Mouse (Mus musculus) frontal cortex, postnatal 36 days (tissue): Measurements from ENCODE around the gene Fbxl8.
"Not testable (repeated sequence)": the region's sequence is repeated elsewhere in the genome, so short reads cannot be mapped to it uniquely, and the experiment has no call there.

Source experiments
- DNase-seq, 2 experiments: peaks; one replicate each; pipeline ENCODE4 v3.0.0; 2022; ENCODE audit warnings: low spot score in 2 of 2

Fbxl8 gene

DNA sequence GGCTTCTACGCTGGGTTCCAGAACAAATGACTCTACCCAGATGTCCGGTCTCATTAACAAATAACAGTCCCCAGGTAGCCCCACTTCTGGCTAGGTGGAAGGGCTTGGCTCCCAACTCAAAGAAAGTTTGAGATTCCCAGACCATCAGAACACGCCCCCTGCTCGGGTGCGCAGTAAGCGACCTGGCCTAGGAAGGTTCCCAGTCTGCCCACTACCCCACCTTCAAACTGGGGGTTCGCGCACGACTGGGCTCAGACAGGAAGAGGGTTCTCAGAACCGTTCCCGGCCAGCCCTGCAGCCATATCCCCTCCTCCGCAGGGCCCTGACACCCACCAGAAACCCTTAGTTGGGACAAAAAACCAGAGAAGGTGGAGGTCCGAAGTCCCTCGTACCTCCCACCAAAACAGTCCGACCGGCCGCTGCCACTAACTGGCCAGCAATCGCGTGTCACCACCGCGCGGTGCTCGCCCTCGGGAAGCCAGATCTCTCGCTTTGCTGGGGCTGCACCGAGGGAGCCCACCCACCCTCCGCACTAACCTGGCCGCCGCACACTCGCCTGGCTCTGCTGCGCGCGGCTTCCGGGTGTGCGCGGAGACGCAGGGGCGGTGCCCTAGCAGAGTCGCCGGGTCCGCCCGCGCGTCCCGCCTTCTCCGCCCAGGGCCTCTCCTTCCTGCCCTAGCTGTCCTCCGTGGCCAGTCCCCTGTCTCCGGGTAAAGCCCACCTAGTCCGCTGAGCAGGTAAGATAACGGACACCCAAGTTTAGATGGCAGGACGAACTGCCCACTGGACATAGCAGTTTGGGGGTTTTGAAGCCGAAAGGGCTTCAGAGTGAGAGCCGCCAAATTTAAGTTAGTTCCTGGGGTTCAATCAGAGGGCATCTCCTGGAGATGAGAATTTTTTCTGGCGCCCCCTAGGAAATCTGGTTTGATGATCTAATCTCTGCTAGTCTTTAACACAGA lies at the start of gene Fbxl8, which contains the start of gene Tradd:
TSS of gene Fbxl8 (plus strand) at position 625 of the 959 bp plus-strand sequence.
TSS of gene Tradd (minus strand) at position 586 of the 959 bp plus-strand sequence.
- DNase-seq, result no peak

DNA sequence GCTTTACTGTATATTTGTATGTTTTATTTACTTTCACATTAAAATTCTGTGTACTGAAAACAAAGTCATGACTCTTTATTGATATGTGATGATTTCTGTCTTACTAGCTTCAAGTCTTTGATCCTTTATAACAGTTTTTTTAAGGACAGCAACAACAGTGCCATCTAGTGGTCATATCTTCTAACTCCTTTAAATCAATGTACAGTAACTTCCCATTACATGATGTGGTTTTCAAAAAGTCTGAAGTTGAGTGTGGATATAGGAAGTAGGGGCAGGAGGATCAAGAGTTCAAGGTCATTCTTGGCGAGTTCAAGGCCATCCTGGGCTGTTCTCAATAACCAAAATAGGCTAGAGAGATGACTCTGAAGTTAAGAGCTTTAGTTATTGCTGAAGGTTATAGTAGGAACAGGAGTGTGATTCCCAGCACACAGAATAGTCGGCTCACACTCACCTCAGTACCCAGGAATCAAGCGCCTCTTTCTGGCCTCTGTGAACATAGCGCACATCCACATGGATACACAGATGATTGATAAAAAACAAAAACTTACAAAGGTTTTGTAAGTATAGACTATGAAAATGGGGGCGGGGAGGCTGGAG lies 46.4 kb upstream of the Fbxl8 start:
- no peak for DNase-seq

GRCm38 (mm10) chr8:105223850-105224249 lies 40.6 kb upstream of the Fbxl8 start:
- DNase-seq, result no peak

DNA sequence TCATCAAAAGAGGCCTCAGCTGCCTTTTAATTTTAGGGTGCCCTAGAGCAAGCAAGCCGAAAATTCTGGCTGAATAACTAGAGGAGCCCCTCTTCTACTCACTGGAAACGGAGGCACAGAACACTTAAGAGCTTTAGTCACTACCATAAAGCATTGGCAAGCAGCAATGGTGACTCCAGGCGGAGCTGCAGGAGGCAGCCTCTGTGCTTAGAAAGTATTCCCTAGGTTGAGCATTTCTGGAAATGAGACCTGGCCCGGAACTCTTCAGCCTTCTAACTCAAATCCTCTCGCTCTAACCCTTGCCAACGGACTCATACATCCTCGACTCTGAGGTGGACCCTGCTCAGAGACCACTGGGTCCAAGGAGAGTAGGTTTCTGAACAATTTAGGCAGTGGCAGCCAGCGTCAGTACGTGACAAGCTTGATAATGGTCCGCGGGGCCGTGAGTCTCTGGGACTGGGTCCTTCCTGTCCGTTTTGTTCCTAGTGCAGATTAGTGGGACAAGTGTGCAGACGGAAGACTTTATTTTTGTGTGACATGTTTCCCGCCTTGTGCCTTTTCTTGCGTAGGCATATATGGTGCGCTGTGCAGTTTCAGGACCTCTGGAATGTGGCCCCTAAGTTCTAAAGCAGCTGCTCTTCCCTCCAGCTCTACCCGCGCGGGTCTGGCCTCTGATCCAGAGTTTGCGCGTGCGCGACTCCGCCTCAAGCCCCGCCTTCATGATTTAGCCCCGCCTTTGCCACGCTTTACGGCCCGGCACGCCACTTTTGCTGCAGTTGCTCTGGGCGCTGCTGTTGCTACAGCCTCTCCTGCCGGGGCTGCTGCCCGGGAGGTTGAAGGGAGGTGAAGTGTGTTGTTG lies 39.8 kb upstream of the Fbxl8 start, which contains the start of gene D230025D16Rik:
TSS of gene D230025D16Rik (plus strand) at position 733 of the 859 bp plus-strand sequence.
- peak; percentile 94 to 95 for DNase-seq

DNA sequence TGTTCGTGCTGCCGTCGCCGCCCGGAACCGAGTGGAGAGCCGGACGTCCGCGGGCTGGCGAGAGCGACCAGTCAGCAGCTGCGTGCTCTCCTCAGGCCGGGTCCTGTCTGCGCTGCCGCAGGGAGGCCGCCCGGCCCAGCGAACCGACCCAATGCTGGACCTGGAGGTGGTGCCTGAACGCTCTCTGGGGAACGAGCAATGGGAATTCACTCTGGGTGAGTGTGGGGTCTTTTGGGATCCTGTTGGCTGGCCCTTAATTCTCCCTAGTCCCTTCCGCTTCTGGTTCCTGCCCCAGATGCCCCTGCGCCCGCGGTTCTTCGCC lies 39.2 kb upstream of the Fbxl8 start:
- DNase-seq, result no peak

- DNase-seq, result no peak
Measured at GRCm38 (mm10) chr8:105225917-105226316, 38.5 kb upstream of the Fbxl8 start.

DNA sequence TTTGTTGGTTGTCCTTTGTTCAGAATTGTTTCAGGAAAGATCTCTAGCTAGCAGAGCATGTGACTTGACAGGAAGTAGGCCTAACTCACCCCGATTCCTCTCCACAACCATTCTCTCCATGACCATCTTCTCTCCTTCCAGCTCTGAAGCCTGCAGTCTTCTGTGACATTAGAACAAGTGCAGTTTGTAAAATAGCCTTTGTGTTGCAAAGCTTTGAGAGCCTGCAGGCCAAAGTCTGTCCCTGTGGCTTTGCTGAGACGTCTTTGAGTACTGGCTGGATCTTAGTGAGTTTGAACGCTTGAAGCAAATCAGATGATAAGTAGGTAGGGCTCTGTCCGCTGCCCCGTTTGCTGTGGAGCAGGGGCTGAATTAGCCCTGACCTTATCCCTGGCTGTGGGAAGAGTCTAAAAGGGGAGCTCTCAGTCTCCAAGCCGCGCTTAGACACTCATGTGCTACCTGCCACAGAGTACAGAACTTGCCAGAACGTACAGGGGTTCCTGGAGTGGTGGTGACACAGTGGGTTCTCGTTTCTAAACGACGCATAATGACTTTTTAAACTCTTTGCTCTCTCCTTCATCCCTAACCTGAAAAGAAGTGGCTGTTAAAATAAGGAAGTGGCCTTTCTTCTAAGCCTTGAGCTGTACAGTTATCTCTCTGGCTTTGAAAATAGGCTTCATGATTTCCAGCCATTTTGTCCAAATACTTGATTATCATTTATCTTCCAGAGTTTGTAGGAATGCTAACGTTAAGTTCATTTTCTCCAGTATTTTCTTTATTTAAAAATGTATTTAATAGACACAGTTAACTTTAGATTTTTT lies 32.7 kb upstream of the Fbxl8 start:
- DNase-seq, result no peak

GRCm38 (mm10) chr8:105232321-105232693 lies 32.1 kb upstream of the Fbxl8 start:
- not testable (repeated sequence) for DNase-seq

DNA sequence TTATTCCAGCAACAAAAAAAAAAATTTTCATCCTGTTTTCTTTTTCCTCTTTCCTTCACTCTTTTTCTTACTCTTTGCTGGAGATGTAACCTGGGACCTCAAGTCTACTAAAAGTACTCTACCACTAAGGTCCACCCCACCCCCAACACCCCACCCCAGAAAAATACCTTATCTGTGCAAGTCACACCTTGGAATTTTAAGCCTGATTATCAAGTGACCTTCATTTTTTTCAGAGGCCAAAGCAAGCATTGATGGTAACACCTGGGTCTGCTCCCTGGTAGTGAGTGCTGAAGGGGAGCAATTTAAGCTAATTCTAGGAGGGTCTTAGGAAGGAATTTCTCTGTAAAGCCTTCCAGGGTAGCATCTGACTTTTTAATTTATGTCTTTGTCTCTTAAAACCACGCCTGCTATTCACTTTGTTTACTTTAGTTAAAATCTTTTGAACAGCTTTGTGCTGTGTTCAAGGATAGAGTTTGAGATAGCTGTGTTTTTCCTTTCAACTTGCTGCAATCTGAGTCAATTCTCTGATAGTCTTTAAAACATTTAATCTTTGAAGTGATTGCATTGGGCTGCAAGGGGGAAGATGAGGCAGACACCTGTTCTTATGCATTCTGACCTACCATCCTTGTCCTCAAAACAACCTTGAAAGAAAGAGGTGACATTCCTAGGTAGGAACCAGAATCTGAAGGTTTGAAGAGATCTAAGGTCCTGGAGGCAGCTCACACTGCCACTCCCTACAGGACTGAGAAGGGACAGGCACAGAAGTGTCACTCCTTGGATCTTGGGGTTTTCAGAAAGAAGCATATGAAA lies 31.1 kb upstream of the Fbxl8 start:
- DNase-seq, result no peak

DNA sequence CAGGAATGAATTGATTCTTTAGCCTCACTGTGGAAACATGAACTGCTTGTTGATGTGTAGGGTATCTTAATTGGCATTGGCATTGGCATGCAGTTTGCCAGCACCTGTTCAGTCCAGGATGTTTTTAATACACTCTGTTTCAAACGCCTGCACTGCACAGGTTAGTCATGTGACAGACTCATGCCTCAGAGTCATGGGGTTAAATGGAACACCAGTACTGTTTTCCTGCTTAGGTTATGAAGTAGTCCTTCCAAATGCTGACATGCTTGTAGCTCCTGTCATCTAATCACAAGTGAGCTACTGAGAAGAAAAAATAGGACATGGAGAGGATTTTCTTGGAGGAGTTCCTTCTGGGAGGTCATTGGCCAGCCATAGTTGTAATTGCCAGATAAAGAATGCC lies 29.2 kb upstream of the Fbxl8 start:
- no peak for DNase-seq

DNA sequence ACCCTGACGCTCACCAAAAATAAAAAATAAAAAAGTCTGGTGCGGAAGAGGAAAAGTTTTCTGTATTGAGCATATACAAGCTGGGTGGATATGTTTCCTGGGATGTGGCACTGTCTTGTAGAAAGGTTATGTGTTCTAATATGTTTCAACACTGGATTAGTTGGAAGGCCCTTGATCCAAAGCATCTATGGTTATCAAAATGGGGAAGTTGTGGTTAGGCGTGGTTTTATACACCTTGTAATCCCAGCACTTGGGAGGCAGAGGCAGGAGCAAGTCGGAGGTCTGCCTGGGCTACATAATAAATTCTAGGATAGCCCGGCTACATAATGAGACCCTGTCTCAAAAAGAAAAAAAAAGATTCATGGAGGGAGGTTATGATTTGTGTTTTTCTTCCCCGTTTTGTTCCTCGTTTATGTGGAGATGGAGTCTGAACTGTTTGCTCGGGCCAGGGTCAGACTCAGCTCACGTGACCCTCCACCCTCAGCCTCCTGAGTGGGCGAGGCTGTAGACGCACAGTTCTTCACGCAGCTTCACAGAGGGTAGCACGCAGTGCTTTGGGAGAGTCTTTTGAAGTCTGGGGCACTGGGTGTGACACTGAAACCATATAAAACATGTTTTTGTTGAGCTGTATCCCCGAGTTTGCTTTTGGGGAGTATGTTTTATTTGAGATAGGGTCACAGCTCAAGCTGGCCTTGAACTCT lies 26.9 kb upstream of the Fbxl8 start:
- no peak for DNase-seq

DNA sequence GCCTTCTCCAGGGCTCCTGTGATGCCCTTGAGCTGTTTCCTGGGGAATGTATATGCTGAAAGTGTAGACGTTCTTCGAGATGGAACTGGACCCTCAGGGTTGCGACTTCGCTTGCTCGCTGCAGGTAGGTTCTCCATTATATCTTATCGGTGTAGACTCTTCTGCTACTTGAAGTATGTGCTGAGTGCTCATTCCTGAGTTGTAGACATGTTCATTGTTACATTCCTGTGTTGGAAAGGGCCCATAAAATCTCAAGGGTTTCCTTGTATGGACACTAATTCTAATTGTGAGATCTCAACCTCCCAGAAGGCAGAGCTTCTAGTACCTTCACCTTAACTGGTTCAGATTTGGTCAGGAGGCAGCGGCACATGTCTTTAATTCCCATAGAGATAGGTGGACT lies 23.4 kb upstream of the Fbxl8 start:
- no peak for DNase-seq

- DNase-seq, result no peak
Measured at GRCm38 (mm10) chr8:105251954-105252353, 12.5 kb upstream of the Fbxl8 start.

DNA sequence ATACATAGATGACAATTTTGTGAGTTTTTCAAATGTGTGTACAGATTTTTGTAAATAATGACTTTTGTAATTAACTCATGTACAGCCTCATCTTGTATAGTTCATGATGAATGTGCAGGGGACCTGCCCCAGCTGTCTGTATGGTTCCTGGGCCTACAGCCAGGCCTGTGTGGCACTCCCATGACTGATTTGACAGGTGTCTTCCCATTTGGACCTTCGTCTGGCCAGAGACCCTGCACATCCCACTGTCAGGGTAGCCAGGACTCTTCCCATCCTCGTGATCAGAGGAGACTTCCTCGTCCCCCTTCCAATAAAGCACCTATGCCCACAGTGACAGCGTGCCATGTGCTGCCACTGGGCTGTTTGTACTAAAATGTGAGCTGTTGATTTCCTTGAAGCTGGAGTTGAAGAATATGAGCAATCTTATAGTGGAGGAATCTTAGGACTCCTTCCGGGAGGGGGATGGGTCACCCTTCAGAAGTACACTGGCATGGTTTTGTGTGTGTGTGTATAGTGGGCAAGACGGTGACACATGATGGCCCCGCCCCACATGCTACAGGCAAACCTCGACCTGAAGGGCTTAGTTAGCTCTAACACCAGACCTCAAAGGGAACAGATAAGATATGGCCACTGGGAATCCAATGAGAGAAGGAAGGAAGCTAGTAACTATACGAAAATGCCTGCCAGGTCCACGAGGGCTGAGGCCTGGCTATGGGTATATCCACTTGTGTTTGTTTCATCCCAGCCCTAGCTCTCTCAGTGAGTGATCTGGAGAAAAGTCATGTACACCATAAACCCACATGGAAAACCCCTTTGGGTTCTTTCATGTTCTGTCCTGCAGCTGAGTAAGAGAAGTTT lies 11.5 kb upstream of the Fbxl8 start:
- no peak for DNase-seq

- DNase-seq, result no peak
Measured at GRCm38 (mm10) chr8:105253766-105254151, 10.7 kb upstream of the Fbxl8 start.

DNA sequence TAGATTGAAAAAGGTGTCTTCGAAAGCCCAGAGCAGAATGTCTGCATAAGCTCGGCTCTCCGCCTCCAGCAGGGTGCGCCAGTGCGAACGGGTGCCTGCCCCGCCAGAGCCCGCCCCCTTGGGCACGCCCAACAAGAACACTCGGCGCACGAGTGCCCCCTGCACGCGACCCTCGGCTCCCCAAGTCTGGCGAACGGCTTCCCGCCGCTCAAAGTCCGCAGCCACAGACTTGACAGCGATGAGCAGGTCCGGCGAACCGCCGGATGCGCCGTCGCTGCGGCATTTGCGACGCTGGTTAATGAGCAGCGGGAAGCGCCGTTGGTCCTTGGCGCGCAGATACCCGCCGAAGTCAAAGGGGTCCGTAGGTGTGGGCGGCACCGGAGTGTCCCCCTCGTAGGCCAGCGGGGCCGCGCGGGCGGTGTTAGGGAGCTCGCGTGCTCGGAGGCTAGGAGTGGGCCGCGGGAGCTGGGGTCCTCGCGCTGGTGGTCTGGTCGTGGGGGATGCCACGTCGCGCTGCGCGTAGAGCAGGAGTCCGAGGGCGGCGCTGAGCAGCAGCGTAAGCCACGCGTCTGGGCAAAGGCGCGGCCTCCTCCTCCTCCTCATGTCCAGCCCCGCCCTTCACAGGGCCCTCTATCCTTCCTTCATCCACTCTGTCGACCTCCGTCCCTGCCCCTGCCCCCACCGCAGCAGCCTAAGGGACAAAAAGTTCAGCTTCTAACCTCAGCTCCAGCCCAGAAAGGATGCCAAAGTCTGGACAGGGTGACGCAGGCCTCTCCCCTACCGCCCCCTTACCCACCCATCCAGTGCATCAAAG lies 10.1 kb upstream of the Fbxl8 start:
- DNase-seq, result peak; percentile 83 to 90

GRCm38 (mm10) chr8:105254966-105255350 lies 9.5 kb upstream of the Fbxl8 start, which contains the start of gene B3gnt9:
B3gnt9 (minus strand) TSS chr8:105255153.
- no peak for DNase-seq
